Mouse (Mus musculus) gastrocnemius, adult 18-20 months (tissue): ENCODE measurements around the gene Gm19935. TPM values are rescaled to one million over a fixed set of nuclear protein-coding genes. Genes with fewer than 3 reads are reported as not detected.
A peak's percentile ranks its signal among the peaks of the same experiment; 100 is the strongest.

Source experiments
- DNase-seq: peaks from one replicate; pipeline ENCODE4 v3.0.0; 2021; ENCODE audit warnings: low spot score
- long read RNA-seq, 2 experiments: library from polyadenylated mRNA; stranded (forward); transcript quantifications; one replicate each; pipeline ENCODE4 v2.0.0; 2021
- total RNA-seq, 2 experiments: library from RNA; stranded (reverse); gene quantifications; 2 replicates each; pipeline ENCODE4 v1.2.3; 2021

Gene Gm19935
- total RNA-seq = not detected
- long read RNA-seq, experiment 1 = 0 reads
- long read RNA-seq, experiment 2 = 0 reads

DNA sequence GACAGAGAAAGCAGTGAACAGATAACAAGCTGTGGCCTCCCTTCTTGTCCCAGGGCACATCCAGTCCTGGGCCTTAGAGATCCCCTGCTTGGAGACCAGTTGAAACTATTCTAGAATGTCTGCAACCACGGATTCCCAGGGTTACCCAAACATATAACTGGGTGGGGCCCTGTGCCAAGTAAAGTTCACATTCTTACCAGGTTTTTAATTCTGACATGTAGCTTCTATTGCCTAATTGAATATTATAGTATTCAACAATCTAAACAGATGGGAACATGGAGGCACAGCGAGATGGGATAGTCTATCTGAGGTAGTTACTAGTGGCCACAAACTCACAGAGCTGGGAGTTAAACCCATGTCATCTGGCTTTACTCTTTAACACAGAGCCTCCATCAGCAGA, at the start of gene Gm19935:
Gene Gm19935, minus strand, starts transcription at position 101 of the 400 bp plus-strand sequence.
- DNase-seq = no peak

GRCm38 (mm10) chr8:90862038-90862437, 44.8 kb upstream of the Gm19935 start:
- DNase-seq = peak; percentile 83

DNA sequence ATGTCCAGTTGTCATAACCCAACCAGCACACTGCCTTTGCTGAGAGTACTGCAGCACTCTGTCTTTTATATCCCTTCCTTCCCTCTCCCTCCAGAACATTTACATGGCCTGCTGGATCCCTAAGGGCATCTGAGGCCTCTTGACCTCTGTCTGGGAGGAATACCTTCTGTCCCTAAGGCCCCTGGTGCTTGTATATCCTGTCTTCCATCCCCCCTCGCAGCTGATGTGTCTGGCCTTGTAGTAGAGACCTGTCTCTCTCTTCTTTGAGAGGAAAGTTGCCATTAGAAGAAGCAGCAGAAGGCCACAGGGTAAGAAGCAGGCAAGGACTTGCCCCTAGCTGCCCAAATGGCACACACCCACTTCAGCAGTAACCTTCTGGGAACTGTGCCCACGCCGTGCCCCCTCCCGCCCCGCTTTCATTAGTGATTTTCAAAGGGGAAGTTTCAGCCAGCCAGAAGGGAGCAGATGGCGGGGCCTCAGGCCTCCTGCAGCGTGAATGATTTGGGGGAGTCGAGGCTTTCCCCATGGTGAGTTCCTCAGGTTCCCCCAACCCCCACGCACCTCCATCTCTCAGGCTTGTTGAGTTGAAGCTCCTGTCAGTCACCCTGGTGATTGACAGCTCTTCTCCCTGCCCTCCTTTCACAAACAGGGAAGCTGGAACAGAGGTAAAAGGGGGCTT, 44.2 kb upstream of the Gm19935 start:
- DNase-seq = no peak

DNA sequence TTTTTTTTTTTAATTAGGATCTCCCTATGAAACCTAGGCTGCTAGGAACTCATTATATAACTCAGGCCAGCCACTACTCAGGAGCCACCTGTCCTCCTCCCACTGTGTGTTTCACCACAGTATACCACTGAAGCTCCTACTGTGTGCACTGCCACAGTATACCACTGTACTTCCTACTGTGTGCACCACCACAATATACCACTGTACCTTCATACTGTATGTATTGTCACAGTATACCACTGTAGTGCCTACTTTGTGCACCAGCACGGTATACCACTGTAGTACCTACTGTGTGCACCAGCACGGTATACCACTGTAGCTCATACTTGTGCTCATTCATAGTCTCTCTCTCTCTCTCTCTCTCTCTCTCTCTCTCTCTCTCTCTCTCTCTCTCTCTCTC, 40.9 kb upstream of the Gm19935 start:
- no peak for DNase-seq

- DNase-seq = no peak
Measured at GRCm38 (mm10) chr8:90856952-90857351, 39.8 kb upstream of the Gm19935 start.

- DNase-seq = no peak
Measured at GRCm38 (mm10) chr8:90856171-90856570, 39.0 kb upstream of the Gm19935 start.

DNA sequence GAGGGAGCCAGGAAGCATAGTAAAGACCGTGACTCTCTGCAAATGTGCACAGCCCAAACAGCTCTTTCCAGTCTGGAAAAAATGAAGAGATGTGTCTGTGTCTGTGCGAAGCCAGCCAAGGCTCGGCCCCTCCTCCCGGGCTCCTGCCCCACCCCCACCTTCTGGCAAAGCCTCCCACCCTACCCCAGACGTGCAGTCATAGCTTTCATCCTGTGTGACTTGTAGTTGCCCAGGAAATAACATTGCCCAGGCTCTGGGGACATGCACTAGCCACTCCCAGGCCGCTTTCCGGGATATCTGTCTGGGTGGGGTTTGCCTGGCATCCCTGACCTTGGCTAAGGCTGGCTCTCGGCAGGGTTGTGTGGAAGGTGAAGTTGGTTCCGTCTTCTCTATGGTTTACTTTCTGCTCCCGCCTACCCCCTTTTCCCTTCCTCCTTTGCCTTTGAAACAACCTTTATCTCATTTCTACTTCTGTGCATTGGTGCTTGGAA, 37.5 kb upstream of the Gm19935 start:
- DNase-seq = no peak

GRCm38 (mm10) chr8:90853971-90854670, 36.9 kb upstream of the Gm19935 start:
- DNase-seq = no peak

GRCm38 (mm10) chr8:90851544-90851943, 34.4 kb upstream of the Gm19935 start:
- no peak for DNase-seq

DNA sequence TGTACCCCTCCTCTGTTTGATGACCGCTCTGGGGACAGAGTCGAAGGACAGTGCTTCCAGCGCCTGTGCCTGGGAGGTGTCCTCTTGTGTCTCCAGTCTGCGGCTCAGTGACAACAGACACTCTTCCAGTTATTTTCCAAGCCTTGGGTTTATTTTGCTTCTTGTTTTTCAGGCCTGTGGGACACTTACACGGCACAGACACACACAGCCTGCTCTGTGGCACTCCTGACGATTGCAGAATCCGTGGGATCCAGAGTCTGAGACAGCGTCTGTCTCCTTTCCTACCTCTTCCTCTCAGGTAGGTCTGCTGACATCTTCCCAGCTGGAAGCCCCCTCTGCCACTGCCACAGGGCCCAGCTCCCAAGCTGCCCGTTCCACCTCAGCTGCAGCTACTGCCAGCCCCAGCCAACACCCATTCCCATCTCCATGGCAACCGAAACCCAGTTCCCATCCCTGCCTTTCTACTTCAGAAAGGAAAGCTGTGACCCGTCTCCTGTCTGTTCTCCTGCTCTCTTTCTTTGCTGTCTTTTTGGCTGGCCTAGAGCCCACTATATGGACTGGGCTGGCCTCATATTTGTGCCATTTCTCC, 32.4 kb upstream of the Gm19935 start:
- DNase-seq = no peak

DNA sequence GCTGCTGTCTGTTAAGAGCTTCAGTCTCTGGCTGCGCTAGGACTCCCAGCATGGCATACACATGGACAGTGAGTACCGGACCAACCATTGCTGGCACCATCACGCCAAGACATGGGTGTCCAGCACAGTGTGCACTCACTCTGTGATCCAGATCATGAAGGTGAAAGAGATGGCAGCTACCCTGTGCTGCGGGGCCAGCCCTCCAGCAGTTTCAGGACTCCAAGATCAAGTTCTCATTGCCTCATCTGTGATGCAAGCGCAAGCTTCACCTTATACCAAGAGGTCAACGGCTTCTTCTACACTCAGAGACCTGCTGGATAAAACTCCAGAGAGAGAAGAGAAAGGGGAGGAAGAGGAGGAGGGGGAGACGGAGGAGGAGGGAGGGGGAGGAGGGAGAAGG, 30.8 kb upstream of the Gm19935 start:
- DNase-seq = peak; percentile 56

GRCm38 (mm10) chr8:90844179-90844967, 27.2 kb upstream of the Gm19935 start:
- DNase-seq = no peak

GRCm38 (mm10) chr8:90843127-90843526, 25.9 kb upstream of the Gm19935 start:
- DNase-seq = no peak

DNA sequence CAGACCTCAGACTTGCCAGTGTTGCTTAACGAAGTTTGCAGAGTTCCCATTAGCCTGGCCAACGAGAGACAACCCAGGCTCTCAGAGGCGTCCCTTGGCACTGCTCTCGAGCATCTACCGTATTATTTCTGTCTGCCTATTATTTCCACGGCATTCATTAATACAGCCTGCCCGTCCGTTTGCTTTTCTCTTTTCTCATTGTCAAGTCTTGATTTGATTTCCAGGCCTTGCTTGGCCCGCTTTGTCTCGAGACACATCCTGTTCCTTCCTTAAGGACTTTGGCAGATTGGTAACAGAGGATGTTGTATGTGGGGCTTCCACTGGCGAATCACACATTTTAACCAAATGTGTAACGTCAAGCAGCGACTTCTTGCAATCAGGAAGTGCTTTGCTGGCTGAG, 24.1 kb upstream of the Gm19935 start:
- DNase-seq = peak; percentile 41

DNA sequence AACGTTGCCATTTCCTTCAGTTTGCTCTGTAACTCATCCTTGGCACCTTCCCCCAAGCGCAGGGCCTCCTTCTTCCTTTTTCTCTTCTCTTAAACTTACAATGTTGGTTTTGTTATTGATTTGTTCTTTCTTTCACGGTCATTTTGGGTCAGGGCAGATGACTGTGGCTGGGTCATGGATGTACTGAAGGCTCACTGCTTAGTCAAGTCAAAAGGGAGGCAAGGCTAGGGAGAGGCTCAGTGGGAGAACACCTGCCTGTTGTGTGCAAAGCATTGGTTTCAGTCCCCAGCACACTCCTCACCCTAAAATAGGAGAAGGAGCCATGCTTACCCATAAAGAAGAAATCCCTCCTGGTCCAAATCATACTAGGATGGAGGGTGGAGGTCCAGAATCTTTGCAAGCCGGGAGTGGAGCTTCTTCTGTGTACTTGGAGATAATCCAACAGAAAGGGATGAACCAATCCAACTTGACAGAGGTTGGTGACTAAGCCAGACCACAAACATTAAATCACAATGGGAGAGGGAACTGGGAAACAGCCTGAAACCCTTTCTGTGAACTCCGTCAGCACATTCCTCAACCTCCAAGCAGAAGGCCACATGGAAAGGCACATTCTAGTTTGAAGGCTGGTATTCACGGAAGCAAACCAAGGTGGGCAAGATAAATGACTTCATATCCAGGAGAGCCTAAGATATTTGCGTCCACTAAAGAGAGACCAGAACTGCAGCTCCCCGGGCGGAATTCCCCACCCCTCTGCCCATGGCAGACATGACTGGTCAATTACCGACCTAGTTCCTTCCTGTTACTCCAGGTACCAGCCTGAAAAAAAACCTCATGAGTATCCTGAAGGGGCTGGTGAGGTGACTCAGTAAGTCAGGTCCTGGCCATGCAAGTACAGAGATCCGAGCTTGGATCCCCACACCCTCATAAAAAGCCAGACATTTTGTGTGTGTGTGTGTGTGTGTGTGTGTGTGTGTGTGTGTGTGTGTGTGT, 22.8 kb upstream of the Gm19935 start:
- peak; percentile 41 for DNase-seq

DNA sequence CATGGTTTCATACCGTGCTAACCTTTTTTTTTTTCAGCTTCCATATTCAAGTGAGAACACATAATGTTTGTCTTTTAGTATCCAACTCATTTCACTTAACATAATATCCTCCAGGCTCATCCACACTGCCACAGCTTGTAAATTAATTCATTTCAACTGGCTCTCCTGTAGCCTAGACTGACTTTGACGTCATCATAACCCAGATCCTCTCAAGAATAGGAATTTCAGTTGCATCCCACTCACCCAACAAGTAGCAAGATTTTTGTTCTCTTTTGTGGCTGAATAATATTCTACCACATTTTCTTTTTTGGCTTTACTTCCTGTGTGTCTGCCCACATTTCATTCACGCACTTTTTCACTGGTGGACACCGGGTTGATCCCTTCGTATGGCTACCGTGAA, 20.2 kb upstream of the Gm19935 start:
- DNase-seq = no peak

GRCm38 (mm10) chr8:90834321-90834672, 17.1 kb upstream of the Gm19935 start:
- no peak for DNase-seq

GRCm38 (mm10) chr8:90833628-90834320, 16.6 kb upstream of the Gm19935 start:
- DNase-seq = peak; percentile 43

DNA sequence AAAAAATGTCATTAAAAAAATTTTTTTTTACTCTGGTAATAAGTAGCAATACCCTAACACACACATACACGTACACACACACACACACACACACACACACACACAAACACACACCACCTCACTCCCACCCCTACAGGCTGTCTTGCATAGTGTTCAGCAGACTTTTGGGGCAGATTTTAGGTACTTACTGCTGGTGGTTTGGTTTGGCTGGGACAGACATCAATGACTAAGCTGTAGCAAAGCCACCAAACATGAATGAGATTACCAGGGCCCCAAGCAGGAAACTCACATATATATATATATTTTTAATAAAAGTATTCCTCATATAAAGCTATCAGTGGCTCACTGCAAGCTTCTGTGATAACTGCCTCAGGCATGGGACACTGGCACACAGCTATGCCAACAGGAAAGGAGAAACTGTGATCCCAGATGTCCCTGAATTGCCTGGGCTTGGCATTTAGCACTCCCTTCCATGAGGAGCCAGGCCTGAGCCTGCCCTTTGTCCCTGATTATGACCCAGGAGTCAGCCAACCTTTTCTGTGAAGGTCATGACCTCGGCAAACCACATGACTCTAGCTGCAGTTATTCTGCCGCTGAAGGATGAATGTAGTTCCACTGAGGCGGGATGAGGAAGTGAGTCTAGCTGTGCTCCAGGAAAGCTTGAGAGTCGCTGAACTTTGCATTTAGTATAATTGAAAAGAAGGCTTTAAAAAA, 15.5 kb upstream of the Gm19935 start:
- no peak for DNase-seq
